Mouse (Mus musculus): ENCODE measurements around the gene Eci2. TPM values are rescaled to one million over a fixed set of nuclear protein-coding genes. Genes with fewer than 3 reads are reported as not detected.
"Not testable (repeated sequence)": the region's sequence is repeated elsewhere in the genome, so short reads cannot be mapped to it uniquely, and the experiment has no call there.

Gene Eci2
- total and polyA plus RNA-seq, 3 experiments: 74.8 to 81.1 TPM; not detected in 1

DNA sequence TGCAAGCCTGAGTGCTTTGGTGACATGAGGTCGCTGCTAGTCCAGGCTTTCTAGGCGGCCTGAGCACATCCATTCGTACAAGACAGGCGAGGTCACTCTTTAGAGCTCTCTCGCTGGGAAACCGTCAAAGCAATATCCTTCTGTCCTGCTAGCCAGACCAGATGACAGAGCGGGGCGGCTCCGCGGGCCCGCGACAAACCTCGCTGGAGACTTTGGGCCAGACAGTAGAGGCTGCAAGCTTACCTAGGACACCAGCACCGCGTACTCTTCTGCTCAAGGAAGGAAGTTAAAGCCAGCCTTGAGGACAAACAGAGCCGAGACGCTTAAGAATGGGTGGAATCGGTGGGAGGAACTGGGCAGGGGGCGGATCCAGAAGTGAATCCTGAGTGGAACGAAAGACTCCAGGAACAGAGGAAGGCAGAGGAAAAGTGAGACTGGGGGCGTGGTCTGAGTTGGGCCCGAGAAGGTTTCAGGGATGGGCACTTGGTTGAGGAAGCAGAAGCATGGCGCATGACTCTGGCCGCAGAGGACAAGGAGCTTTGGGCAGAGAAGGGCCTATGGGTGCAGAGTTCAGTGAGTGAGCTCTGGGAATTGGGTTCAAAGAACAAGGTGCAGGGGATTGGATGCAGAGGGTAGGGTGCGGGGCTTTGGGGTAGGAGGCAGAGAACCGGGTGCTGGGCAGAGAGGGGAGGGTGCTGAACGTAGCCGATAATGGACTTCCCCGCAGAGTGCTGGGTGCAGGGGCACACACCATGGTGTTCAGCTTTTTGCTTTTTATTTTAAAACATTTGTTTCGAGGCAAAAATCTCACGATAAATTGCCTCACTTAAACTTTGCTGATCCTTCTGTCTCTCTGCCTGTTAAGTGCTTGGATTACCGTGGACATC, 63.1 kb downstream of the Eci2 start, which contains the start of gene Eci3:
Gene Eci3 (minus strand): TSS at position 300 of the 887 bp plus-strand sequence.
- H3K4me3 ChIP-seq (ENCODE audit: control insufficient read depth in 1 of 2, insufficient read depth in 1 of 2, low read depth in 2 of 2, low read length in 2 of 2): peak within 1 kb of the TSS; percentile 46 to 55
- H3K9me3 ChIP-seq (replicated peaks; ENCODE audit: insufficient read depth, low read length): no peaks in the 10 kb centered on the region
- peaks cover 0 to 2% of the 10 kb centered on the region in 2 experiments for H3K27me3 ChIP-seq (ENCODE audit: control insufficient read depth in 1 of 2, insufficient read depth in 2 of 2, low read length in 2 of 2)
- H3K27ac ChIP-seq (ENCODE audit: control insufficient read depth, low read depth, low read length): no peak within 1 kb of the TSS
- no peaks in the 10 kb centered on the region for H3K36me3 ChIP-seq (ENCODE audit: control insufficient read depth in 1 of 2, insufficient read depth in 2 of 2, low read length in 2 of 2)
- H3K79me2 ChIP-seq (ENCODE audit: control insufficient read depth, insufficient read depth, low read length, poor library complexity): no peaks in the 10 kb centered on the region
- peak; percentile 24 for DNase-seq (ENCODE audit: low read depth, low spot score)
- no peaks in the 10 kb centered on the region for H3K4me1 ChIP-seq (ENCODE audit: control insufficient read depth in 1 of 2, insufficient read depth in 2 of 2, low read length in 2 of 2)
- H3K9ac ChIP-seq (ENCODE audit: control insufficient read depth, low read depth, low read length, poor library complexity, severe bottlenecking): peak within 1 kb of the TSS; percentile 28; the same call in 1 of the 2 replicates
- no peak for TF ChIP-seq MYC (IDR thresholded peaks at IDR 0.05; ENCODE audit: low read depth, low read length)
- TF ChIP-seq JUND (IDR thresholded peaks at IDR 0.05; ENCODE audit: low read depth, low read length): no peak
- TF ChIP-seq NRF1 (IDR thresholded peaks at IDR 0.05; ENCODE audit: insufficient read depth, low read depth, low read length, poor library complexity, severe bottlenecking): no peak
- TF ChIP-seq MAFK (IDR thresholded peaks at IDR 0.05; ENCODE audit: borderline replicate concordance, low read depth, low read length): no peak
- TF ChIP-seq NELFE (IDR thresholded peaks at IDR 0.05; ENCODE audit: low read depth, low read length): no peak
- no peak for TF ChIP-seq MXI1 (IDR thresholded peaks at IDR 0.05; ENCODE audit: low read depth, low read length)
- TF ChIP-seq ZKSCAN1 (IDR thresholded peaks at IDR 0.05; ENCODE audit: low read depth, low read length): no peak
- no peak for TF ChIP-seq RAD21 (IDR thresholded peaks at IDR 0.05; ENCODE audit: low read depth, low read length)
- no peak for TF ChIP-seq TCF12 (IDR thresholded peaks at IDR 0.05; ENCODE audit: low read depth, low read length)
- TF ChIP-seq MYB (IDR thresholded peaks at IDR 0.05; ENCODE audit: low read depth, low read length): no peak
- no peak for TF ChIP-seq MAZ (IDR thresholded peaks at IDR 0.05; ENCODE audit: low read depth, low read length)
- TF ChIP-seq E2F4 (IDR thresholded peaks at IDR 0.05; ENCODE audit: borderline replicate concordance, low read depth, low read length): no peak
- TF ChIP-seq BHLHE40 (IDR thresholded peaks at IDR 0.05; ENCODE audit: borderline replicate concordance, low read depth, low read length): no peak
- no peak for TF ChIP-seq HCFC1 (IDR thresholded peaks at IDR 0.05; ENCODE audit: low read depth, low read length)
- no peak for TF ChIP-seq CHD2 (IDR thresholded peaks at IDR 0.05; ENCODE audit: low read length)
- TF ChIP-seq CHD1 (IDR thresholded peaks at IDR 0.05; ENCODE audit: low read depth, low read length): no peak
- TF ChIP-seq POLR2A (IDR thresholded peaks at IDR 0.05; ENCODE audit: control insufficient read depth in 1 of 2, insufficient read depth in 1 of 2, low read depth in 1 of 2, low read length in 2 of 2, poor library complexity in 1 of 2): no peak

DNA sequence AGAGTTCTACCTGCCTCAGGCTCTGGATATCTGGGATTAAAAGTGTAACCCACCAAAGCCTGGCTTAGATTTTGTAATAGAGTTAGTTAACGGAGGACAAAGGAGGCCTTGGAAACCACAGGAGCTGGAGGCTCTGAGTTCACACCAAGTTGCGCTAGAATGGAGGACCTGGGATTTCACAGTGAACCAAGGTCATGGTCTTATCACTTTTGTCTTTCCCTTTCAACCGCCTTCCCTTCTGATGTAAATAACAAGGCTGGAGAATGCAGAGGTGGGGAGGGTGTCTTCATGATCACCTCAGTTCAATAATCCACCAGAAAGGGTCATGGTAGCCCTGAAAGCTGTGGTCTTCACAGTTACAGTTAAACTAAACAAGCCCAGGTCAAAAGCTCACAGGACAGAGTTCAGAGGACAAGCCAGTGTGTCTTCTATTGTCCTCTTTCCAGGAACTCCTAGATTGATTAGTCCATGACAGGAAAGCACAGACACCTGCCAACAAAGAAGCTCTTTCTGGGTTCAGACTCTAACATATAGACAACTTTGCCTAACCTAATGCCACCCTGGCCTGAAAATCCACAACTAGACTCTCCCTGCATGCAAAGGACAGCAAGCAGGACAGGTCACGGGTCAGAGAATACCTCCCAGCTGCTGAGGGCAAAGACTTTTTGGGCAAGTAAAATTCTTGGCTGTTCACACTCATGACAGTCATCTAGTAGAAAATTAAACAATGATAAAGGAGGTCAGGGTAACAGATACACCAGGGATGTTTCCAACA, 65.7 kb downstream of the Eci2 start:
- H3K9me3 ChIP-seq (replicated peaks; ENCODE audit: insufficient read depth, low read length): no peaks in the 10 kb centered on the region
- no peaks in the 10 kb centered on the region; a peak in 2 of 4 replicates for H3K27me3 ChIP-seq (ENCODE audit: control insufficient read depth in 1 of 2, insufficient read depth in 2 of 2, low read length in 2 of 2)
- TF ChIP-seq KAT2A (conservative IDR thresholded peaks at IDR 0.05; ENCODE audit: low read depth, low read length) (no peak), ZKSCAN1 (IDR thresholded peaks at IDR 0.05; ENCODE audit: low read depth, low read length) (no peak), RAD21 (IDR thresholded peaks at IDR 0.05; ENCODE audit: low read depth, low read length) (no peak), UBTF (IDR thresholded peaks at IDR 0.05; ENCODE audit: borderline replicate concordance, insufficient read depth, low read depth, low read length) (no peak), ETS1 (IDR thresholded peaks at IDR 0.05; ENCODE audit: low read depth, low read length) (no peak)
- H3K27ac ChIP-seq (ENCODE audit: control insufficient read depth, low read depth, low read length): no peak overlapping the region
- H3K36me3 ChIP-seq (ENCODE audit: control insufficient read depth in 1 of 2, insufficient read depth in 2 of 2, low read length in 2 of 2): no peaks in the 10 kb centered on the region
- no peak for DNase-seq (ENCODE audit: low read depth, low spot score)
- no peaks in the 10 kb centered on the region for H3K4me1 ChIP-seq (ENCODE audit: control insufficient read depth in 1 of 2, insufficient read depth in 2 of 2, low read length in 2 of 2)
- no peak overlapping the region for H3K4me3 ChIP-seq (ENCODE audit: control insufficient read depth in 1 of 2, insufficient read depth in 1 of 2, low read depth in 2 of 2, low read length in 2 of 2)
- no peaks in the 10 kb centered on the region for H3K79me2 ChIP-seq (ENCODE audit: control insufficient read depth, insufficient read depth, low read length, poor library complexity)
- no peak overlapping the region for H3K9ac ChIP-seq (ENCODE audit: control insufficient read depth, low read depth, low read length, poor library complexity, severe bottlenecking)

DNA sequence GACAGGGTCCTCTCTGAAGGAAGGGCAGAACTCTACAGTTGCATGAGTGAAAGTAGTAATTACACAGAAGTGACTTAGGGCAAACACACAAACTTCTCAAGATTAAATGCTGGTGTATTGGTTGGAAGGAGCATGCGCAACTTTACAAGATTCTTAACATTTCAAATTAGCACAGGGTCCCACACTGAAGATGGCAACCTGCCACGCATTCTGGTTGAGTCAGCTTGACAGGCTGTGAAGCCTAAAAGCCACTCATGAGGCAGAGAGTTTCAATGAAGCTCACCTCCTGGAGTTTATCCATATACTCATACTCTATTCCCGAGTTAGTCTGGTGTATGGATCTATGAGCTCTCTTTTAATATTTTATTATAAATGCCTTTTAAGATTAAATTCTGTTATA, 68.7 kb downstream of the Eci2 start:
- DNase-seq (ENCODE audit: low read depth, low spot score): not testable (repeated sequence)

More for the DNA sequence above, 68.7 kb downstream of the Eci2 start:
- not testable (repeated sequence) for H3K27me3 ChIP-seq (ENCODE audit: control insufficient read depth in 1 of 2, insufficient read depth in 2 of 2, low read length in 2 of 2); H3K36me3 ChIP-seq (ENCODE audit: control insufficient read depth in 1 of 2, insufficient read depth in 2 of 2, low read length in 2 of 2); H3K4me1 ChIP-seq (ENCODE audit: control insufficient read depth in 1 of 2, insufficient read depth in 2 of 2, low read length in 2 of 2); H3K9ac ChIP-seq (ENCODE audit: control insufficient read depth, low read depth, low read length, poor library complexity, severe bottlenecking); H3K4me3 ChIP-seq (ENCODE audit: control insufficient read depth in 1 of 2, insufficient read depth in 1 of 2, low read depth in 2 of 2, low read length in 2 of 2); H3K27ac ChIP-seq (ENCODE audit: control insufficient read depth, low read depth, low read length); H3K79me2 ChIP-seq (ENCODE audit: control insufficient read depth, insufficient read depth, low read length, poor library complexity); H3K9me3 ChIP-seq (replicated peaks; ENCODE audit: insufficient read depth, low read length)
